In the genomic region with DNA sequence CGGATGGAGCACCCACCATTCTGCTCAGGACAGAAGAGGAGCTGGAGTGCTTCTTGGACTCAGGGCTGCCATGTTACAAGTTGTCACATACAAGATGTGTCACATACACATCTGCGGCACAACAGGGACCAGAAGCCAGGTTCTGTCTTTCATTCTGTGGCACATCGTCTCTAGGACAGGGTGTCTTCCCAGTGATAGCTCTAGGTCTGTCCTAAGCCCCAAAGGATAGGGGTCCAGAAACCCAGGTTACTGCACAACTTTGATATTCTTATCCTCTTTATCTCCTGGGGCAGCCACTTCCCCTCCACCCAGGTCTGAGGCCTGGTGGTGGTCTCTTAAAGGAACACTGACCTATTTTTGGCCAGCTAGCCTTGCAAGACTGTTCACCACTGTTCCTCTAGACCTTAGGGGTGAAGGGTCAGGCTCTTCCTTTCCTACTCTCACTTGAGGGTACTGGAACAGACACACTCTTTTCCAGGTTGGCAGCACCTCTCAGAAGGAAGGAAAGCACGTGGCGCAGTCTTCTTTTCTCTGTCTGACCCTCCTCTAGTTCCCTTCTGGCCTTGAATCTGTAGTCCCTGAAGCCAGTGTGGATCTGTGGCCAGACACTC, we compare ENCODE assay signal across 12 mouse cellular contexts. TPM values are rescaled to one million over a fixed set of nuclear protein-coding genes. Genes with fewer than 3 reads are reported as not detected.
A peak's percentile ranks its signal among the peaks of the same experiment; 100 is the strongest.
DNase-seq lines count a peak whose midpoint lies in the region; ATAC-seq and TF ChIP-seq lines count a peak whose summit lies in the region.
"Had no signal": no experiment of that assay in that cellular context is flagged by ENCODE, and none has a peak within 500 bp of the region (broad histone marks: within the 10 kb centered on the region; RNA-seq: fewer than 3 reads in every experiment).

No protein-coding gene starts in this region.

- TF ChIP-seq CTCF in spleen, adult 2 months (IDR thresholded peaks at IDR 0.05; ENCODE audit: extremely low read depth, insufficient read depth, insufficient read length, insufficient replicate concordance), result no peak
- no peak for TF ChIP-seq CTCF in hindbrain, postnatal 0 days (IDR thresholded peaks at IDR 0.05; ENCODE audit: low read depth)

- H3K4me3 ChIP-seq in erythroblast, embryonic 14.5 days (replicated peaks), result peak overlapping the region; percentile 70
- H3K4me3 ChIP-seq in spleen, adult 2 months (ENCODE audit: extremely low read depth, insufficient read depth, insufficient read length), result peak overlapping the region; percentile 70
- peak overlapping the region; percentile 90 for H3K4me3 ChIP-seq in liver, embryonic 11.5 days (ENCODE audit: low read depth, low read length)
- no peak overlapping the region for H3K4me3 ChIP-seq in kidney, embryonic 16.5 days (ENCODE audit: low read length)
- H3K4me3 ChIP-seq in hindbrain, postnatal 0 days (ENCODE audit: low read length), result no peak overlapping the region

- H3K9ac ChIP-seq in liver, embryonic 11.5 days (ENCODE audit: low read depth, low read length), result peak overlapping the region; percentile 99
- no peak overlapping the region for H3K9ac ChIP-seq in kidney, embryonic 16.5 days (replicated peaks; ENCODE audit: low read length)
- H3K9ac ChIP-seq in hindbrain, postnatal 0 days (replicated peaks; ENCODE audit: low read length), result no peak overlapping the region

- ATAC-seq in erythroblast, adult 5-6 weeks (replicated peaks; ENCODE audit: low FRiP score, poor library complexity, severe bottlenecking), result no peak
- ATAC-seq in liver, embryonic 11.5 days (replicated peaks; ENCODE audit: low FRiP score), result no peak; the same call in 1 of the 2 replicates
- ATAC-seq in kidney, embryonic 16.5 days (ENCODE audit: low FRiP score, low TSS enrichment), result no peak
- ATAC-seq in hindbrain, postnatal 0 days, result no peak

- no peaks in the 10 kb centered on the region for H3K27me3 ChIP-seq in erythroblast, embryonic 14.5 days (ENCODE audit: control insufficient read depth)
- H3K27me3 ChIP-seq in spleen, adult 2 months (ENCODE audit: control insufficient read depth, insufficient read depth, low read length), result no peaks in the 10 kb centered on the region
- H3K27me3 ChIP-seq in liver, embryonic 11.5 days (replicated peaks; ENCODE audit: control insufficient read depth, insufficient read depth, low read length), result no peaks in the 10 kb centered on the region
- H3K27me3 ChIP-seq in kidney, embryonic 16.5 days (ENCODE audit: insufficient read depth, low read length), result no peaks in the 10 kb centered on the region
- no peaks in the 10 kb centered on the region for H3K27me3 ChIP-seq in hindbrain, postnatal 0 days (ENCODE audit: insufficient read depth, low read length)

- peaks cover 79% of the 10 kb centered on the region for H3K4me1 ChIP-seq in erythroblast, embryonic 14.5 days (ENCODE audit: control insufficient read depth)
- H3K4me1 ChIP-seq in spleen, adult 2 months (ENCODE audit: control insufficient read depth, insufficient read depth, insufficient read length), result peaks cover 22% of the 10 kb centered on the region; the same call in 1 of the 2 replicates
- peaks cover 40% of the 10 kb centered on the region for H3K4me1 ChIP-seq in liver, embryonic 11.5 days (replicated peaks; ENCODE audit: control insufficient read depth, insufficient read depth, low read length)
- peaks cover 9% of the 10 kb centered on the region for H3K4me1 ChIP-seq in kidney, embryonic 16.5 days (ENCODE audit: insufficient read depth, low read length)
- no peaks in the 10 kb centered on the region for H3K4me1 ChIP-seq in hindbrain, postnatal 0 days (ENCODE audit: insufficient read depth, low read length)

- peaks cover 45% of the 10 kb centered on the region for H3K36me3 ChIP-seq in erythroblast, embryonic 14.5 days (ENCODE audit: control insufficient read depth)
- H3K36me3 ChIP-seq in spleen, adult 2 months (ENCODE audit: control insufficient read depth, insufficient read depth, low read length), result peaks cover 18% of the 10 kb centered on the region
- peaks cover 10% of the 10 kb centered on the region; the same call in 1 of the 2 replicates for H3K36me3 ChIP-seq in liver, embryonic 11.5 days (ENCODE audit: control insufficient read depth, insufficient read depth, low read length)
- H3K36me3 ChIP-seq in kidney, embryonic 16.5 days (ENCODE audit: insufficient read depth, low read length), result no peaks in the 10 kb centered on the region
- no peaks in the 10 kb centered on the region for H3K36me3 ChIP-seq in hindbrain, postnatal 0 days (ENCODE audit: insufficient read depth, low read length)

- 13% methylated on average over 5 of the region's 5 CpGs for WGBS in spleen, adult 2 months
- WGBS in liver, embryonic 11.5 days, result 39% methylated on average over 5 of the region's 5 CpGs
- WGBS in kidney, embryonic 16.5 days, result 77% methylated on average over 5 of the region's 5 CpGs
- WGBS in hindbrain, postnatal 0 days, result 80% methylated on average over 5 of the region's 5 CpGs

- TF ChIP-seq POLR2A in spleen, adult 2 months (IDR thresholded peaks at IDR 0.05; ENCODE audit: low read depth, low read length), result no peak

- no peak for DNase-seq in spleen, adult 2 months (ENCODE audit: low read depth in 1 of 2, low spot score in 2 of 2)
- no peak for DNase-seq in spleen, postnatal 14 days (ENCODE audit: low spot score in 2 of 2)
- peak; percentile 56 for DNase-seq in liver, embryonic 11.5 days (ENCODE audit: low spot score)
- peak; percentile 40 for DNase-seq in thymus, postnatal 0 days (ENCODE audit: low spot score)
- DNase-seq in hindbrain, postnatal 0 days (ENCODE audit: low spot score), result no peak
- DNase-seq: adrenal gland, postnatal 25 days; cerebellum, postnatal 10 days; kidney, adult 11 months; left cerebral cortex, postnatal 4 days had no signal

- H3K27ac ChIP-seq in spleen, adult 2 months (ENCODE audit: insufficient read depth, low read length), result peak overlapping the region; percentile 98
- peak overlapping the region; percentile 100 for H3K27ac ChIP-seq in liver, embryonic 11.5 days (ENCODE audit: low read depth, low read length)
- no peak overlapping the region for H3K27ac ChIP-seq in kidney, embryonic 16.5 days (ENCODE audit: low read length)
- H3K27ac ChIP-seq in hindbrain, postnatal 0 days, result no peak overlapping the region

- H3K9me3 ChIP-seq in erythroblast, embryonic 14.5 days (ENCODE audit: control insufficient read depth, low read length), result no peaks in the 10 kb centered on the region
- no peaks in the 10 kb centered on the region for H3K9me3 ChIP-seq in liver, embryonic 11.5 days (ENCODE audit: control insufficient read depth, low read length)
- H3K9me3 ChIP-seq in kidney, embryonic 16.5 days (ENCODE audit: low read length), result no peaks in the 10 kb centered on the region
- H3K9me3 ChIP-seq in hindbrain, postnatal 0 days (ENCODE audit: low read length), result no peaks in the 10 kb centered on the region

- H3K4me2 ChIP-seq in liver, embryonic 11.5 days, result peak overlapping the region; percentile 67
- H3K4me2 ChIP-seq in kidney, embryonic 16.5 days (replicated peaks; ENCODE audit: low read depth, low read length), result no peak overlapping the region
- no peak overlapping the region for H3K4me2 ChIP-seq in hindbrain, postnatal 0 days (ENCODE audit: low read depth, low read length)

RNA-seq across cellular contexts. Expression of a gene that starts 6.3 kb away (rescaled TPM):
- polyA plus RNA-seq in erythroblast, embryonic 14.5 days (2012), result 0.47 and 0.71 TPM in 2 replicates
- total RNA-seq in erythroblast, adult 5-6 weeks (2015; ENCODE audit: low replicate concordance), result 4.2 and 5.4 TPM in 2 replicates
- total RNA-seq in erythroblast, adult 5-6 weeks (2017; ENCODE audit: low replicate concordance), result 5.4 and 16.6 TPM in 2 replicates
- polyA plus RNA-seq in spleen, adult 2 months (2012; rRNA removed), result 6.1 and 6.2 TPM in 2 replicates
- 7.7 and 9.3 TPM in 2 replicates for polyA plus RNA-seq in liver, embryonic 11.5 days (2014; fragmentation: Nextera tagmentation; extraction: Ambion mirVana)
- polyA plus RNA-seq in thymus, postnatal 0 days (2015; fragmentation: Nextera tagmentation; extraction: Ambion mirVana), result 2.6 and 4.0 TPM in 2 replicates
- 4.7 and 5.6 TPM in 2 replicates for polyA plus RNA-seq in kidney, embryonic 16.5 days (2015; fragmentation: Nextera tagmentation; extraction: Ambion mirVana)
- total RNA-seq in hindbrain, postnatal 0 days (2014; rRNA removed), result 103 and 137 TPM in 2 replicates
- polyA plus RNA-seq in hindbrain, postnatal 0 days (2015; fragmentation: Nextera tagmentation; extraction: Ambion mirVana), result 33.2 and 35.6 TPM in 2 replicates

RNA-seq across cellular contexts. Expression of a gene that starts 16.6 kb away (rescaled TPM):
- polyA plus RNA-seq in erythroblast, embryonic 14.5 days (2012), result 4.3 and 5.5 TPM in 2 replicates
- 133 and 166 TPM in 2 replicates for total RNA-seq in erythroblast, adult 5-6 weeks (2015; ENCODE audit: low replicate concordance)
- 103 and 121 TPM in 2 replicates for total RNA-seq in erythroblast, adult 5-6 weeks (2017; ENCODE audit: low replicate concordance)
- polyA plus RNA-seq in spleen, adult 2 months (2012; rRNA removed), result 59.1 and 62.2 TPM in 2 replicates
- 233 and 240 TPM in 2 replicates for polyA plus RNA-seq in liver, embryonic 11.5 days (2014; fragmentation: Nextera tagmentation; extraction: Ambion mirVana)
- polyA plus RNA-seq in thymus, postnatal 0 days (2015; fragmentation: Nextera tagmentation; extraction: Ambion mirVana), result 425 and 454 TPM in 2 replicates
- 156 and 161 TPM in 2 replicates for polyA plus RNA-seq in kidney, embryonic 16.5 days (2015; fragmentation: Nextera tagmentation; extraction: Ambion mirVana)
- 60.7 and 63.5 TPM in 2 replicates for total RNA-seq in hindbrain, postnatal 0 days (2014; rRNA removed)
- 125 and 135 TPM in 2 replicates for polyA plus RNA-seq in hindbrain, postnatal 0 days (2015; fragmentation: Nextera tagmentation; extraction: Ambion mirVana)

RNA-seq across cellular contexts. Expression of a gene that starts 39.4 kb away (rescaled TPM):
- polyA plus RNA-seq in erythroblast, embryonic 14.5 days (2012), result 3.6 and 4.5 TPM in 2 replicates
- total RNA-seq in erythroblast, adult 5-6 weeks (2015; ENCODE audit: low replicate concordance), result 1,764 and 1,778 TPM in 2 replicates
- total RNA-seq in erythroblast, adult 5-6 weeks (2017; ENCODE audit: low replicate concordance), result 605 and 1,001 TPM in 2 replicates
- polyA plus RNA-seq in spleen, adult 2 months (2012; rRNA removed), result 21.9 and 28.7 TPM in 2 replicates
- 190 and 206 TPM in 2 replicates for polyA plus RNA-seq in liver, embryonic 11.5 days (2014; fragmentation: Nextera tagmentation; extraction: Ambion mirVana)
- 5.0 and 6.2 TPM in 2 replicates for polyA plus RNA-seq in thymus, postnatal 0 days (2015; fragmentation: Nextera tagmentation; extraction: Ambion mirVana)
- polyA plus RNA-seq in kidney, embryonic 16.5 days (2015; fragmentation: Nextera tagmentation; extraction: Ambion mirVana), result 1.1 and 1.3 TPM in 2 replicates
- 0.37 TPM in 1 of 2 replicates, not detected in the other for total RNA-seq in hindbrain, postnatal 0 days (2014; rRNA removed)
- 0.10 and 0.55 TPM in 2 replicates for polyA plus RNA-seq in hindbrain, postnatal 0 days (2015; fragmentation: Nextera tagmentation; extraction: Ambion mirVana)
- total RNA-seq: adrenal gland, postnatal 25 days had no signal

Comparison
In these comparisons a context has a peak if more than half of its experiments do, and no peak if none do; other contexts are left out.
1. H3K4me3 ChIP-seq: peak in erythroblast, embryonic 14.5 days (single experiment), spleen, adult 2 months (single experiment) and liver, embryonic 11.5 days (single experiment); none in kidney, embryonic 16.5 days (single experiment) and hindbrain, postnatal 0 days (single experiment).
2. DNase-seq: peak in liver, embryonic 11.5 days (single experiment) and thymus, postnatal 0 days (single experiment); none in spleen, adult 2 months (0 of 2), spleen, postnatal 14 days (0 of 2) and hindbrain, postnatal 0 days (single experiment).
3. H3K27ac ChIP-seq: peak in spleen, adult 2 months (single experiment) and liver, embryonic 11.5 days (single experiment); none in kidney, embryonic 16.5 days (single experiment) and hindbrain, postnatal 0 days (single experiment).